Mouse (Mus musculus) heart, postnatal 0 days (tissue): ENCODE measurements around the gene Taar4. TPM values are rescaled to one million over a fixed set of nuclear protein-coding genes. Genes with fewer than 3 reads are reported as not detected.

Experiments used
- ATAC-seq: fragments of 200-750 bp; cut with Nextera tagmentation; 2 replicates; pipeline ENCODE4 v1.8.0; 2017; ENCODE audit warnings: low read depth, moderate number of reproducible peaks, moderate library complexity; ENCODE audit not compliant: insufficient read depth
- DNase-seq: peaks from one replicate; pipeline ENCODE4 v3.0.0-alpha.2; 2016; ENCODE audit warnings: low spot score
- H3K27ac ChIP-seq: fragments of 300-500 bp; sonication (generic); 2 replicates; pipeline ENCODE4 v1.5.1; 2014; ENCODE audit warnings: low read depth, mild to moderate bottlenecking
- H3K27me3 ChIP-seq: fragments of 300-500 bp; sonication (generic); 2 replicates; pipeline ENCODE4 v1.6.1; 2014; ENCODE audit warnings: low read length, mixed read lengths; ENCODE audit not compliant: control insufficient read depth, insufficient read depth
- H3K36me3 ChIP-seq: fragments of 300-500 bp; sonication (generic); replicated peaks from 2 replicates; pipeline ENCODE4 v1.6.1; 2014; ENCODE audit warnings: low read length, mixed read lengths; ENCODE audit not compliant: control insufficient read depth, insufficient read depth
- H3K4me1 ChIP-seq: fragments of 300-500 bp; sonication (generic); 2 replicates; pipeline ENCODE4 v1.6.1; 2014; ENCODE audit warnings: antibody characterized with exemption; ENCODE audit not compliant: control insufficient read depth, insufficient read depth
- H3K4me2 ChIP-seq: fragments of 300-500 bp; sonication (generic); 2 replicates; pipeline ENCODE4 v1.6.1; 2014; ENCODE audit warnings: low read depth, mild to moderate bottlenecking, low read length, moderate library complexity
- H3K4me3 ChIP-seq: fragments of 300-500 bp; sonication (generic); 2 replicates; pipeline ENCODE4 v1.5.1; 2014; ENCODE audit warnings: low read depth, low read length
- H3K9ac ChIP-seq: fragments of 300-500 bp; sonication (generic); replicated peaks from 2 replicates; pipeline ENCODE4 v1.6.1; 2014; ENCODE audit warnings: low read depth, low read length, mixed read lengths
- H3K9me3 ChIP-seq: fragments of 300-500 bp; sonication (generic); replicated peaks from 2 replicates; pipeline ENCODE4 v1.6.1; 2016; ENCODE audit warnings: low read length; ENCODE audit not compliant: control insufficient read depth
- CTCF ChIP-seq: IDR thresholded peaks from 2 replicates; pipeline ENCODE4 v1.5.1; 2016; ENCODE audit warnings: antibody characterized with exemption, control low read depth, low read depth
- EP300 ChIP-seq: IDR thresholded peaks from 2 replicates; pipeline ENCODE4 v1.6.1; 2016; ENCODE audit warnings: antibody characterized with exemption, low read depth
- WGBS: fragments of 180-500 bp; shearing (Covaris S2); extraction: QIAGEN DNeasy Blood & Tissue Kit; methylation state at CpG from one replicate; pipeline ENCODE4 v1.1.7; 2014; 5-methylcytosine and 5-hydroxymethylcytosine counted together
- polyA plus RNA-seq: library from polyadenylated mRNA; unstranded; fragments of >200 nt; fragmentation: Nextera tagmentation; extraction: Ambion mirVana; gene quantifications from 2 replicates; pipeline ENCODE4 v1.2.1, GENCODE M21; 2015
- total RNA-seq: library from RNA; depleted of rRNA; stranded (reverse); fragments of >200 nt; gene quantifications from 2 replicates; pipeline ENCODE4 v1.2.3, GENCODE M21; 2014; ENCODE audit warnings: low replicate concordance; rRNA removed

The Taar4 gene
- total and polyA plus RNA-seq, 2 experiments from 2014 or later: not detected

- 85% methylated on average over 1 of the region's 1 CpGs for WGBS
- Histone ChIP-seq H3K27me3 (no peaks in the 10 kb centered on the region), H3K4me3 (no peak overlapping the region), H3K9me3 (no peaks in the 10 kb centered on the region), H3K4me1 (no peaks in the 10 kb centered on the region), H3K9ac (no peak overlapping the region), H3K4me2 (no peak overlapping the region), H3K27ac (no peak overlapping the region), H3K36me3 (no peaks in the 10 kb centered on the region)
- DNase-seq (no peak), ATAC-seq (no peak)
- TF ChIP-seq CTCF (no peak), EP300 (no peak)
These were observed 47.8 kb downstream of the Taar4 start for GRCm38 (mm10) chr10:24008143-24008542.

Other genes with a start within 250 kb of the Taar4 start
- 2,923 and 3,021 TPM in 2 replicates for gene Rps12, start 173.2 kb upstream of the Taar4 start, total RNA-seq
- gene Rps12, start 173.2 kb upstream of the Taar4 start, polyA plus RNA-seq: 83.1 and 86.0 TPM in 2 replicates
- gene Slc18b1, start 163.5 kb upstream of the Taar4 start, total RNA-seq: 7.2 and 10.1 TPM in 2 replicates
- gene Slc18b1, start 163.5 kb upstream of the Taar4 start, polyA plus RNA-seq: 4.6 and 5.4 TPM in 2 replicates
- 0.62 TPM in 1 of 2 replicates, not detected in the other for gene Vnn3, start 109.0 kb upstream of the Taar4 start, total RNA-seq
- gene Vnn3, start 109.0 kb upstream of the Taar4 start, polyA plus RNA-seq: 0.08 and 0.12 TPM in 2 replicates
- 3.4 and 7.3 TPM in 2 replicates for gene Vnn1, start 65.8 kb upstream of the Taar4 start, total RNA-seq
- 0.68 and 0.74 TPM in 2 replicates for gene Vnn1, start 65.8 kb upstream of the Taar4 start, polyA plus RNA-seq
- not detected in 2 replicates for gene Taar1, start 40.1 kb upstream of the Taar4 start, total RNA-seq
- not detected in 2 replicates for gene Taar1, start 40.1 kb upstream of the Taar4 start, polyA plus RNA-seq
- gene Taar2, start 21.9 kb upstream of the Taar4 start, total RNA-seq: not detected in 2 replicates
- gene Taar2, start 21.9 kb upstream of the Taar4 start, polyA plus RNA-seq: not detected in 2 replicates
- gene Taar3, start 10.9 kb upstream of the Taar4 start, total RNA-seq: not detected in 2 replicates
- gene Taar3, start 10.9 kb upstream of the Taar4 start, polyA plus RNA-seq: not detected in 2 replicates
- not detected in 2 replicates for gene Taar5, start 10.2 kb downstream of the Taar4 start, total RNA-seq
- gene Taar5, start 10.2 kb downstream of the Taar4 start, polyA plus RNA-seq: not detected in 2 replicates
- gene Taar6, start 25.2 kb downstream of the Taar4 start, total RNA-seq: not detected in 2 replicates
- not detected in 2 replicates for gene Taar6, start 25.2 kb downstream of the Taar4 start, polyA plus RNA-seq
- gene Taar7a, start 33.0 kb downstream of the Taar4 start, total RNA-seq: not detected in 2 replicates
- not detected in 2 replicates for gene Taar7a, start 33.0 kb downstream of the Taar4 start, polyA plus RNA-seq
- not detected in 2 replicates for gene Taar7b, start 39.4 kb downstream of the Taar4 start, total RNA-seq
- gene Taar7b, start 39.4 kb downstream of the Taar4 start, polyA plus RNA-seq: not detected in 2 replicates
- gene Taar7d, start 66.7 kb downstream of the Taar4 start, total RNA-seq: not detected in 2 replicates
- gene Taar7d, start 66.7 kb downstream of the Taar4 start, polyA plus RNA-seq: not detected in 2 replicates
- gene Taar7e, start 77.1 kb downstream of the Taar4 start, total RNA-seq: not detected in 2 replicates
- gene Taar7e, start 77.1 kb downstream of the Taar4 start, polyA plus RNA-seq: not detected in 2 replicates
- gene Taar7f, start 89.0 kb downstream of the Taar4 start, total RNA-seq: not detected in 2 replicates
- not detected in 2 replicates for gene Taar7f, start 89.0 kb downstream of the Taar4 start, polyA plus RNA-seq
- gene Taar8a, start 116.0 kb downstream of the Taar4 start, total RNA-seq: not detected in 2 replicates
- gene Taar8a, start 116.0 kb downstream of the Taar4 start, polyA plus RNA-seq: not detected in 2 replicates
- not detected in 2 replicates for gene Taar8b, start 131.8 kb downstream of the Taar4 start, total RNA-seq
- gene Taar8b, start 131.8 kb downstream of the Taar4 start, polyA plus RNA-seq: not detected in 2 replicates
- not detected in 2 replicates for gene Taar8c, start 141.4 kb downstream of the Taar4 start, total RNA-seq
- not detected in 2 replicates for gene Taar8c, start 141.4 kb downstream of the Taar4 start, polyA plus RNA-seq
- not detected in 2 replicates for gene Taar9, start 149.0 kb downstream of the Taar4 start, total RNA-seq
- not detected in 2 replicates for gene Taar9, start 149.0 kb downstream of the Taar4 start, polyA plus RNA-seq
- 30.1 and 35.6 TPM in 2 replicates for gene Stx7, start 188.8 kb downstream of the Taar4 start, total RNA-seq
- 67.8 and 68.8 TPM in 2 replicates for gene Stx7, start 188.8 kb downstream of the Taar4 start, polyA plus RNA-seq